Mouse (Mus musculus): ENCODE measurements around the gene Tcstv1. TPM values are rescaled to one million over a fixed set of nuclear protein-coding genes. Genes with fewer than 3 reads are reported as not detected.
"Not testable (repeated sequence)": the region's sequence is repeated elsewhere in the genome, so short reads cannot be mapped to it uniquely, and the experiment has no call there.

The Tcstv1 gene
- not detected in 2 replicates for polyA plus RNA-seq (2014; fragmentation: Nextera tagmentation; extraction: Ambion mirVana)

DNA sequence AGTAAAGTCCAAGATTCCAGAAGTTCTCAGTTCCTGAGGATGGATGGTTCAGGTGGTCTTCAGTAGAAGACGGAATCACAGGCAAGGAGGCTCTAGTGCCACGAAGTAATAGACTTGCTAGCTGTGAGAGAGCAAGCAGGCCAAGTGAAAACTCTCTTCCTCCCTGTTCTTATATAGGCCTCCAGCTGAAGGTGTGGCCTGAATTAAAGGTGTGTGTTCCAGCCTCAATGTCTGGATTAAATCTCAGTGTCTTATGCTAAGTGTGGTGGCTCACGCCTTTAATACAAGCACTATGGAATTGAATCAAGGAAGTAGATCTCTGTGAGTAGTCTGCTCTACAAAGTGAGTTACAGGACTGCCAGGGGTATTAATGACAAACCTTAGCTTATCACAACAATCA, at the start of gene Tcstv1:
TSS of gene Tcstv1 (minus strand) at position 101 of the 400 bp plus-strand sequence.
- H3K4me1 ChIP-seq (replicated peaks; ENCODE audit: control insufficient read depth, insufficient read depth, low read length); H3K4me2 ChIP-seq (replicated peaks; ENCODE audit: low read depth, low read length); DNase-seq (ENCODE audit: low spot score); H3K36me3 ChIP-seq (ENCODE audit: control insufficient read depth, insufficient read depth, low read length); H3K9ac ChIP-seq (ENCODE audit: low read depth, low read length); H3K27ac ChIP-seq (ENCODE audit: low read depth, low read length); H3K9me3 ChIP-seq (ENCODE audit: control insufficient read depth, low read length); H3K27me3 ChIP-seq (ENCODE audit: control insufficient read depth, insufficient read depth, low read length); H3K4me3 ChIP-seq (ENCODE audit: low read depth, low read length); ATAC-seq (ENCODE audit: low FRiP score): not testable (repeated sequence)
- WGBS, result 82% methylated on average over 3 of the region's 3 CpGs

DNA sequence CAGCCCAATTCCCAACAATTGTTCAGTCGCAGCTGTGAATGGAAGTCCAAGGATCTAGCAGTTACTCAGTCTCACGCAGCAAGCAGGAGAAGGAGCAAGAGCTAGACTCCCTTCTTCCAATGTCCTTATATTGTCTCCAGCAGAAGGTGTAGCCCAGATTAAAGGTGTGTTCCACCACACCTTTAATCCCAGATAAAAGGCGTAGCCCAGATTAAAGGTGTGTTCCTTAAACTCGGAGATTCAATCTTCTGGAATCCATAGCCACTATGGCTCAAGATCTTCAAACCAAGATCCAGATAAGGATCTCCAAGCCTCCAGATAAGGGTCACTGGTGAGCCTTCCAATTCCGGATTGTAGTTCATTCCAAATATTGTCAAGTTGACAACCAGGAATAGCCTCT, 34.6 kb upstream of the Tcstv1 start, which contains the start of gene Gm21761:
TSS of gene Gm21761 (minus strand) at position 101 of the 400 bp plus-strand sequence.
- ATAC-seq (ENCODE audit: low FRiP score); H3K4me3 ChIP-seq (ENCODE audit: low read depth, low read length); H3K9me3 ChIP-seq (ENCODE audit: control insufficient read depth, low read length); H3K4me2 ChIP-seq (replicated peaks; ENCODE audit: low read depth, low read length); DNase-seq (ENCODE audit: low spot score); H3K27ac ChIP-seq (ENCODE audit: low read depth, low read length); H3K9ac ChIP-seq (ENCODE audit: low read depth, low read length); H3K27me3 ChIP-seq (ENCODE audit: control insufficient read depth, insufficient read depth, low read length); H3K36me3 ChIP-seq (ENCODE audit: control insufficient read depth, insufficient read depth, low read length); H3K4me1 ChIP-seq (replicated peaks; ENCODE audit: control insufficient read depth, insufficient read depth, low read length): not testable (repeated sequence)
- WGBS, result no CpG with 5 or more reads among the region's 5 CpGs

DNA sequence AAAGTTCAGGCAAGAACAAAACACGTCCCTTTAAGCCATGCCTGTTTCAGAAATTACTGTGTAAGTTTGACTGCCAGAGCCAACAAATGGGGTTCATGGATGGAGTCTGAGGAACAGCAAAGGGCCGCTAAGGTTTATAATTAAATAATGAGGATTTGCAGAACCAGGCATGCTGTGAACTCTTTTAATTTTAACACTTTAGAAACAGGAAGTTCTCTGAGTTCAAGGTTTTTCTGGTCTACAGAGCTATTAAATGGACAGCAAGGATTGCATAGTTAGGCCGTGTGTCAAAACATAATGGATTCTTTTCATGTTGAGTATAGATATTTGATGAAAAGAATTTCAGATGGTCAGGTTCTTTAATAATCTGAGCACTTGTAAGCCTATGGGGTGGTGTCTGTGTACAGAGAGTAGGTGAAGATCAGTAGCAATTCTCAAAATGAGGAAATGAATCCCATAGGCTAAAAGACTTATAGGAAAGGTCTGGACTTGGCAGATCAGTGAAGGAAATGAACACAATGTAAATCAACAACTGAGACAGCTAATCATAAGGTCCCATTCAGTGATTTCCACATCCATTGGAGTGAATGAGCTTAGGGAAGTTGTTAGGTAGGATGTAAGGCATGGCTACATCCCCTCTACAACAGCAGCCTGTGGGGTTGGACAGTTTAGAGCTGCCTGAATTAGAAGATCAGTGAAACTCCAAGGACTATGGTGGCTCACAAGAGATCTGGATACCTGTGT, 30.2 kb upstream of the Tcstv1 start:
- not testable (repeated sequence) for H3K27me3 ChIP-seq (ENCODE audit: control insufficient read depth, insufficient read depth, low read length); H3K27ac ChIP-seq (ENCODE audit: low read depth, low read length); H3K4me2 ChIP-seq (replicated peaks; ENCODE audit: low read depth, low read length); H3K9ac ChIP-seq (ENCODE audit: low read depth, low read length); H3K4me3 ChIP-seq (ENCODE audit: low read depth, low read length); ATAC-seq (ENCODE audit: low FRiP score); DNase-seq (ENCODE audit: low spot score); H3K4me1 ChIP-seq (replicated peaks; ENCODE audit: control insufficient read depth, insufficient read depth, low read length); H3K9me3 ChIP-seq (ENCODE audit: control insufficient read depth, low read length); H3K36me3 ChIP-seq (ENCODE audit: control insufficient read depth, insufficient read depth, low read length)
- WGBS, result 96% methylated on average over 2 of the region's 3 CpGs

DNA sequence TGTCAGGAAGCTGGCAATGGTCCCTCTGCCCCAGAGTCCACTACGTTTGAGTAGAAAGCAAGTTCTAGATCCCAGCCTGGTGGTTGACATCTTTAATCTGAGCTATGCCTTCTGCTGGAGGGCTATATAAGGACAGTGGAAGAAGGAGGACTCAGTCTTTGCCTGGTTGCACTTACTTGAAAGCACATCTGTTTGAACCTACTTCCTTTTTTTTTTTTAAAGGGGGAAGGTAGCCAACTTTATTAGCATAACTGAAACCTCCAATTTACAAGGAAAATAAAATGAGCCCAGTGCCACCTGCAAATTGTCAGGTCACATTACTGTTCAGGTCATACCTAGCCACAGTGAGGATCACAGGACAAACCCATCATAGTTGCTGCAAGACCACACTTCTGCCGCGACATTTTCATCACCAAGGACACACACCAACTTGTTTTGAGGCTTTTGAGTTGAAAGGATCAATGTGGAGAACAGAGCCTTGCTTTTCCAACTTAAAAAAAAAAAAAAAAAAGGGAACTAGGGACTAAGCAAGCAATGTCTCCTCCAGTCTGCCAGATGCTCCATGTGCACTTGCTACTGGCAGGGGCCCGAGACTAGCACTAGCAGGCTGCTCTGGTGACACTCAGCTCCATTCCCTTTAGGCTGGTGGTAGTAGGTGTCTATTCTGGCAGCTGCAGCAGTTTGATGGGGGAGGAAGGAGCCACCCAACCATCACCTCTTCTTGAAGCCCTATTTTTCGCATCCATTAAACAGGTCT, 22.6 kb upstream of the Tcstv1 start:
- not testable (repeated sequence) for DNase-seq (ENCODE audit: low spot score); H3K4me1 ChIP-seq (replicated peaks; ENCODE audit: control insufficient read depth, insufficient read depth, low read length); H3K9ac ChIP-seq (ENCODE audit: low read depth, low read length); H3K36me3 ChIP-seq (ENCODE audit: control insufficient read depth, insufficient read depth, low read length); H3K4me3 ChIP-seq (ENCODE audit: low read depth, low read length); H3K27me3 ChIP-seq (ENCODE audit: control insufficient read depth, insufficient read depth, low read length); H3K9me3 ChIP-seq (ENCODE audit: control insufficient read depth, low read length); H3K4me2 ChIP-seq (replicated peaks; ENCODE audit: low read depth, low read length); ATAC-seq (ENCODE audit: low FRiP score); H3K27ac ChIP-seq (ENCODE audit: low read depth, low read length)
- 81% methylated on average over 4 of the region's 5 CpGs for WGBS

DNA sequence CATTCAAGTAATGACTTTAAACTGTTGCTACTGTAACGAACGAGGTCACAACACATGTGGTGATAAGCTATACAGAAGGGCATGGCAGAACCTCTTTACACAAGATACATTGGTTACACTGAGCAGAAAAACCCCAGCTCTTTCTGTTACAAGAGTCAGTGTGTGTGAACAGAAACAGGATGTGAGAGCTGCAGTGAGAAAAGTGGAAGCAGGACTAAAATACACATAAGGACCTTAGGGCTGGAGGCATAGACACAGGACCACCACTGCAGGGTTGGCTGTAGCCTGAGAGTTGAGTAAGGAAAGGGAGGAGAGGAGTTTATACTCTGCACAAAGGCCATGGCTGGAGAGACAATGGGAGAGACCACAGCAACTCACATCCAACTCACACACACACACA, 21.9 kb upstream of the Tcstv1 start:
- not testable (repeated sequence) for H3K27ac ChIP-seq (ENCODE audit: low read depth, low read length); H3K9ac ChIP-seq (ENCODE audit: low read depth, low read length); H3K4me2 ChIP-seq (replicated peaks; ENCODE audit: low read depth, low read length); ATAC-seq (ENCODE audit: low FRiP score); H3K36me3 ChIP-seq (ENCODE audit: control insufficient read depth, insufficient read depth, low read length); H3K4me1 ChIP-seq (replicated peaks; ENCODE audit: control insufficient read depth, insufficient read depth, low read length); DNase-seq (ENCODE audit: low spot score); H3K9me3 ChIP-seq (ENCODE audit: control insufficient read depth, low read length); H3K4me3 ChIP-seq (ENCODE audit: low read depth, low read length); H3K27me3 ChIP-seq (ENCODE audit: control insufficient read depth, insufficient read depth, low read length)
- 64% methylated on average over 2 of the region's 2 CpGs for WGBS

DNA sequence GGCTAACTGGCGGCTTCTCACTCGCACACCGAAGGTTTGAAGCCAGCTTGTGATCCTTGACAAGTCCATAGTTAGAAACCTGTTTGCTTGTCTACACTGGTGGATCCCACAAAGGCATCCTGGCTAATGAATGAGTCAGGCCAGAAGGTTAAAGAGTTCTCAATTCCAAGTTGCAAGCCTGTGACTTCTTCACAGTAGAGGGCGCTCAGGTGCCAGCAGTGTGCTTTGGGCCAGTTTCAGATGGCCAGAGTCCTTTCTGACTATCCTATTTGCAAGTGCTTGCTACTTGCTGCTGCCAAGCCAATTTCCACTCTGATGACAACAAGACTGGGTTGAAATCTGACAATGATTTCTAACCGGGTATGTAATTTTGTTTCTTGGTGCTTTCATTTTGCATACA, 4.0 kb upstream of the Tcstv1 start:
- H3K27me3 ChIP-seq (ENCODE audit: control insufficient read depth, insufficient read depth, low read length); ATAC-seq (ENCODE audit: low FRiP score); H3K4me1 ChIP-seq (replicated peaks; ENCODE audit: control insufficient read depth, insufficient read depth, low read length); DNase-seq (ENCODE audit: low spot score); H3K9ac ChIP-seq (ENCODE audit: low read depth, low read length); H3K36me3 ChIP-seq (ENCODE audit: control insufficient read depth, insufficient read depth, low read length); H3K27ac ChIP-seq (ENCODE audit: low read depth, low read length); H3K4me3 ChIP-seq (ENCODE audit: low read depth, low read length); H3K9me3 ChIP-seq (ENCODE audit: control insufficient read depth, low read length); H3K4me2 ChIP-seq (replicated peaks; ENCODE audit: low read depth, low read length): not testable (repeated sequence)
- 69% methylated on average over 4 of the region's 5 CpGs for WGBS

DNA sequence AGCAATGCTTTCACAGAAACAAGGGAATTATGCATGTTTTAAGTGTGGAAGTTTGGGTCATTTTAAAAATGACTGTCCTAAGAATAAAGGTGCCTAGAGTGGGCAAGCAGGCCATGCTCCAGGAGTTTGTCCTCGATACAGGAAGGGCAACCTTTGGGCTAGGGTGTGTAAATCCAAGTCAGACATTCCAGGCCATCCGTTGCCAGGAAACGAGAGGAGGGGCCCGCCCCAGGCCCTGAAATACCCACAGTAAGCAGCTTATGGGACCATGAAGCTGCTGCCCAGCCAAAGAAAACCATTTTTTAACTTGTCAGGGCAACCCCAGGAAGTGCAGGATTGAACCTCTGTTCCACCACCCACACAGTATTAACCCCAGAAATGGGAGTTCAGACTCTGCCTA, 7.7 kb downstream of the Tcstv1 start:
- H3K27me3 ChIP-seq (ENCODE audit: control insufficient read depth, insufficient read depth, low read length); H3K36me3 ChIP-seq (ENCODE audit: control insufficient read depth, insufficient read depth, low read length); ATAC-seq (ENCODE audit: low FRiP score); H3K9ac ChIP-seq (ENCODE audit: low read depth, low read length); H3K4me1 ChIP-seq (replicated peaks; ENCODE audit: control insufficient read depth, insufficient read depth, low read length); H3K9me3 ChIP-seq (ENCODE audit: control insufficient read depth, low read length); H3K27ac ChIP-seq (ENCODE audit: low read depth, low read length); H3K4me2 ChIP-seq (replicated peaks; ENCODE audit: low read depth, low read length); H3K4me3 ChIP-seq (ENCODE audit: low read depth, low read length): not testable (repeated sequence)
- peak; percentile 3 for DNase-seq (ENCODE audit: low spot score)
- WGBS, result 41% methylated on average over 4 of the region's 4 CpGs

DNA sequence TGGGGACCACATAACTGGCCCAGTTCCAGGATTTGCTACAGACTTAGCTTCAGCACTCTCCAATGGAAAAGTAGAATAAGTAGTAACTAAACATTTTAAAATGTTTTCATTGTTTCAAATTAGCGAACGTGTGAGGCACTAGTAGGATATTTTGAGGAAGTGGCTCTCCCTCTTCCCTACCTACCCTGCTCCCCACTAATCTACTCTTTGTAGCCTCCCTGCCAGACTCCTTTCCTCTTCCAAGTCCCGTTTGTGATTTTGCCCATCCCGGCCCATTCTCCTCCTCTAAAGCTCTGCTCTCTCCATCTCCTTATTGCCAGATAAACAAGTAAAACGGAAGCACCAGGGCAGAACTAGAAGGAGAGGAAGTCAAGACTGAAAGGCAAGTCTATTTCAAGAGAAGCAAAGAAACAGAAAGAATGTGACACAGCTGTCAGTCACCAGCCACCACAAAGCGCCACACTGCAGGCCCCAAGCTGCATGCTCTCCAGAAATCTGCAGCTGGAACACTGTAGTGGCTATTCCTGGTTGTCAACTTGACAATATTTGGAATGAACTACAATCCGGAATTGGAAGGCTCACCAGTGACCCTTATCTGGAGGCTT, 30.1 kb downstream of the Tcstv1 start:
- H3K9ac ChIP-seq (ENCODE audit: low read depth, low read length); H3K27ac ChIP-seq (ENCODE audit: low read depth, low read length); ATAC-seq (ENCODE audit: low FRiP score); H3K36me3 ChIP-seq (ENCODE audit: control insufficient read depth, insufficient read depth, low read length); H3K4me1 ChIP-seq (replicated peaks; ENCODE audit: control insufficient read depth, insufficient read depth, low read length); H3K9me3 ChIP-seq (ENCODE audit: control insufficient read depth, low read length); H3K27me3 ChIP-seq (ENCODE audit: control insufficient read depth, insufficient read depth, low read length); H3K4me3 ChIP-seq (ENCODE audit: low read depth, low read length); H3K4me2 ChIP-seq (replicated peaks; ENCODE audit: low read depth, low read length); DNase-seq (ENCODE audit: low spot score): not testable (repeated sequence)
- 83% methylated on average over 5 of the region's 7 CpGs for WGBS
